Mouse (Mus musculus): Measurements from ENCODE around the gene H2-K1. TPM values are rescaled to one million over a fixed set of nuclear protein-coding genes. Genes with fewer than 3 reads are reported as not detected.
"Not testable (repeated sequence)": the region's sequence is repeated elsewhere in the genome, so short reads cannot be mapped to it uniquely, and the experiment has no call there.

The H2-K1 gene
- total and polyA plus RNA-seq, 2 experiments from 2014 or later: 21.2 to 22.2 TPM

DNA sequence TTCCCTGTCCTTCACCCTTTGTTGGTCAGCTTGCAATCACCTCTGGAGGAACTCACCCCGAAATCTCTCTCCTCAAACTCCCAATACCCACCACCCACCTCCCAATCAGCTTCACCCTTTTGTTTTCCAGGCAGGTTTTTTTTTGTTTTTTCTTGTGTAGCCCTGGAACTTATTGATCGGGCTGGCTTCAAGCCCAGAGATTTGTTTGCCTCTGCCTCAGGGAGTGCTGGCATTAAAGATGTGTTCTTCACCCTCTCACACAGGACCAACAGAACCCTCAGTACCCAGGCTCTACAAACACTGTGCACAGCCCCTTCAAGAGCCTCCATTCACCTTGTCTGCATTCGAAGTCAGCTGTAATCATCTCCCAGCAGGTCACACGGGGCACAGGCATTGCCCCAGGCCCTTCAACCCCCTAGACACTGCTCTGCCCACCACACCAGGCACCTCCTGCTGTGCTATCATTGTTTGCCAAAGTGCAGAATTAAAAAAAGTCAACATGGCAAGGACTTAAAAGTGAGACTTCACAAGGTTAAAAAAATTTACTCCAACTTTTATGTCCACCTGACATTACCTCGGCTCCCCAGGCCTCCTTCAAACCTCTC, 46.1 kb downstream of the H2-K1 start:
- no peaks in the 10 kb centered on the region for H3K9me3 ChIP-seq (ENCODE audit: low read length)
- peak overlapping the region; percentile 84 for H3K4me3 ChIP-seq (ENCODE audit: low read depth, low read length)
- H3K36me3 ChIP-seq (ENCODE audit: insufficient read depth, low read length): peaks cover 24% of the 10 kb centered on the region
- DNase-seq (ENCODE audit: low spot score) (no peak), ATAC-seq (ENCODE audit: low FRiP score) (no peak)
- no peaks in the 10 kb centered on the region for H3K27me3 ChIP-seq (ENCODE audit: insufficient read depth, low read length)
- TF ChIP-seq CTCF (IDR thresholded peaks at IDR 0.05): no peak
- 42% methylated on average over 5 of the region's 5 CpGs for WGBS
- H3K4me2 ChIP-seq (ENCODE audit: low read depth, low read length, poor library complexity, severe bottlenecking): peak overlapping the region; percentile 74
- H3K9ac ChIP-seq (replicated peaks; ENCODE audit: low read length, poor library complexity, severe bottlenecking): peak overlapping the region; percentile 96
- peaks cover 19% of the 10 kb centered on the region; the same call in 1 of the 2 replicates for H3K4me1 ChIP-seq (ENCODE audit: insufficient read depth, low read length)
- H3K27ac ChIP-seq (ENCODE audit: low read depth, low read length): 0 out of 2 replicates have a peak overlapping the region, but pooled peaks have one; percentile 26

DNA sequence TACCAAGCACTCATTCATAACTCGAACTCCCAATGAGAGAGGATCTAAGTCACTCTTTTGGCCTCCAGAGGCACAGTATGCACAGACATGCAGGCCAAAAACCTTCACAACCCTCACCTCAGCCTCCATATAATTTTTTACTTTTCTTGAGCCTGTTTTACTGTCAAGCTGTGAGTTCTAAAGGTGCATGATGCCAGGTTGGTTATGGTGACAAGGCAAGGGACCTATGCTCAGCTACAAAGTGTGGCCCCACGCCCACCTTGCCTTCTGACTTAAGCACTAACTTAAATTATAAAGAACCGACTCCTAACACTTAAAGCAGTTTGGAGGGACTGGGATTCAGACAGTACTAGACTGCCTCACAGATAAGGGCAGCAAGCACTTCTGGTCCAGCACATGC, 46.8 kb downstream of the H2-K1 start:
- DNase-seq (ENCODE audit: low spot score) (no peak), ATAC-seq (ENCODE audit: low FRiP score) (no peak)
- peaks cover 19% of the 10 kb centered on the region; the same call in 1 of the 2 replicates for H3K4me1 ChIP-seq (ENCODE audit: insufficient read depth, low read length)
- no peak overlapping the region for H3K9ac ChIP-seq (replicated peaks; ENCODE audit: low read length, poor library complexity, severe bottlenecking)
- H3K27me3 ChIP-seq (ENCODE audit: insufficient read depth, low read length): no peaks in the 10 kb centered on the region
- H3K27ac ChIP-seq (ENCODE audit: low read depth, low read length): no peak overlapping the region
- TF ChIP-seq CTCF (IDR thresholded peaks at IDR 0.05): no peak
- no peak overlapping the region for H3K4me3 ChIP-seq (ENCODE audit: low read depth, low read length)
- H3K9me3 ChIP-seq (ENCODE audit: low read length): no peaks in the 10 kb centered on the region
- WGBS: 88% methylated on average over 3 of the region's 3 CpGs
- H3K36me3 ChIP-seq (ENCODE audit: insufficient read depth, low read length): peaks cover 22% of the 10 kb centered on the region
- no peak overlapping the region for H3K4me2 ChIP-seq (ENCODE audit: low read depth, low read length, poor library complexity, severe bottlenecking)

DNA sequence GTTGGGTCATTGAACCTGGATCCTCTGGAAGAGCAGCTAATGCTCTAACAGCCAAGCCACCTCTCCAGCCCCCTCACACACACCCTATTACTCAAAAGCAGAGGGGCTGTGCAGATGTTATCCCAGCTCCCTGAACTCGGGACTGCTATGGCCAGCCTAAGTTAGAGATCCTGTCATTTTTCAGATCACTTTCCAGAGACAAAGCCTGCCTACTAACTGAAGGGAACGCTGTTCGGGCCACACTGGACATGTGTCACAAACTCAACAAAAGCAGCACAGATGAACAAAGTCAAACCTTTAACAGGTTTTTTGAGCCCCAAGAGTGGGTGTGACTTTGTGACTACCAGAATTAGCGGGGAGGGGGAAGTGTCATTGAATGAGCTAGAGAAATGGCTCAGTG, 47.3 kb downstream of the H2-K1 start:
- no peak for TF ChIP-seq CTCF (IDR thresholded peaks at IDR 0.05)
- Histone ChIP-seq H3K9me3 (ENCODE audit: low read length) (no peaks in the 10 kb centered on the region), H3K27ac (ENCODE audit: low read depth, low read length) (no peak overlapping the region), H3K9ac (replicated peaks; ENCODE audit: low read length, poor library complexity, severe bottlenecking) (no peak overlapping the region; the same call in 1 of the 2 replicates), H3K36me3 (ENCODE audit: insufficient read depth, low read length) (peaks cover 18% of the 10 kb centered on the region), H3K4me3 (ENCODE audit: low read depth, low read length) (no peak overlapping the region), H3K4me2 (ENCODE audit: low read depth, low read length, poor library complexity, severe bottlenecking) (no peak overlapping the region), H3K4me1 (ENCODE audit: insufficient read depth, low read length) (peaks cover 19% of the 10 kb centered on the region; the same call in 1 of the 2 replicates), H3K27me3 (ENCODE audit: insufficient read depth, low read length) (no peaks in the 10 kb centered on the region)
- DNase-seq (ENCODE audit: low spot score) (no peak), ATAC-seq (ENCODE audit: low FRiP score) (no peak)
- WGBS: 80% methylated on average over 4 of the region's 4 CpGs

DNA sequence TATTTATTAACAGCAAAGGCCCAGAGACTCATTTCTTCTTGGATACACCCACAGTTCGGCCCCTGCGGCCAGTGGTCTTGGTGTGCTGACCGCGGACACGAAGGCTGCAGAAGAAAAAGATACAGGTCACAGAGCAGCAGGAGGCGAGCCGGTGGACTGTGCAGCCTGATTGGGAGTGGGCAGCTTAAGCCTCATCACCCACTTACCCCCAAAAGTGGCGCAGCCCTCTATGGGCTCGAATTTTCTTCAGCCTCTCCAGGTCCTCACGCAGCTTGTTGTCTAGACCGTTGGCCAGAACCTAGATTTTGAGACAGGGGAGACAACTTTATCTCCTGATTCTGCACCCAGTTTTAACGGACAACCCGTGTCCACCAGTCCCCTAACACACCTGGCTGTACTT, 48.1 kb downstream of the H2-K1 start:
- not testable (repeated sequence) for ATAC-seq (ENCODE audit: low FRiP score); H3K27ac ChIP-seq (ENCODE audit: low read depth, low read length); DNase-seq (ENCODE audit: low spot score); H3K9me3 ChIP-seq (ENCODE audit: low read length); H3K9ac ChIP-seq (replicated peaks; ENCODE audit: low read length, poor library complexity, severe bottlenecking); H3K4me3 ChIP-seq (ENCODE audit: low read depth, low read length); H3K27me3 ChIP-seq (ENCODE audit: insufficient read depth, low read length)
- Histone ChIP-seq H3K4me2 (ENCODE audit: low read depth, low read length, poor library complexity, severe bottlenecking) (peak overlapping the region; percentile 96), H3K4me1 (ENCODE audit: insufficient read depth, low read length) (peaks cover 19% of the 10 kb centered on the region; the same call in 1 of the 2 replicates), H3K36me3 (ENCODE audit: insufficient read depth, low read length) (peaks cover 17% of the 10 kb centered on the region)
- WGBS: 75% methylated on average over 13 of the region's 13 CpGs

DNA sequence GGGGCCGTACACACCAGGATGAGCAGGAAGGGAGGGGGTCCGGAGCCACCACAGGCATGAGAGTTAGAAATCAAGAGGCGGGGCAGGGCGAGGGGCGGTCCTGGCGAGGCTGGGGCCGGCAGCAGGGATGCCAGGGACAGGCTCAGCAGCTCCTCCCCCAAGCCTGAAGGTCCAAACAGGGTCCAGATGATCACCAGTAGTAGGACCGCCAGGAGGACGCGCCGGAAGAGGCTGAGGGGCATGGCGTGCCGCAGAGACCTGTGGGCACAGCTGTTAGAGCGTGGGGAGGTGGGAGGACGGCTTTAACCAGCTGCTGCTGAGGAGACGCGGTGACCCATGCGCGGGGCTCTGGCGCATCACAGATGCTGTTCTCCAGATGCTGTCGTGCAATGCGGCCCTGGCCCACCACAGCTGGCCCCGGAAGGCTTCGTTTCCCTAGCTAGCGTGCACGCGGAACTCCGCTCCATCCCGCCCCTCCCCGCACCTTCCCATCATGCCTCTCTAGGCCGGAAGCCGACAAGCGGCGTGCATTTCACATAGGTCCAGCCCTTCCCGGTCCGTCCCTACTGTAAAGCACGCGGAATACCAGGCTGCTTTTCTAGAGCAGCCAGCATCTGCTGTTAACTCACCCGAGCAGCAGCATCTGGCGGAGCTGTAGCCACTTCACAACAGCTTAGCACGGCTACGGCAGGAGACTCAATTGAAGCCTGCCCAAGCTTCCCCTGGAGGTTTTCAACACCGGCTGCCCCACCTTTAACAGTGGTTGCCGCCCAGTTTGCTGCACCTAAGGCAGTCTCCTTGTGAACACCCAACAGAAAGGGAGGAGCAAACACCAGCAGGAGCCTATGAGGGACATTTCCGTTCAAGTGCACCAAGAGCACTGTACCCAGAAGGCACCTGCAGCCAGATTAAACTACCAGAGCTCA, 48.9 kb downstream of the H2-K1 start, which contains the start of gene B3galt4:
Gene B3galt4 (minus strand): TSS at position 468 of the 926 bp plus-strand sequence.
- Histone ChIP-seq H3K27ac (ENCODE audit: low read depth, low read length) (peak within 1 kb of the TSS; percentile 91), H3K9ac (replicated peaks; ENCODE audit: low read length, poor library complexity, severe bottlenecking) (peak within 1 kb of the TSS; percentile 79), H3K9me3 (ENCODE audit: low read length) (no peaks in the 10 kb centered on the region), H3K4me3 (ENCODE audit: low read depth, low read length) (peak within 1 kb of the TSS; percentile 52), H3K4me2 (ENCODE audit: low read depth, low read length, poor library complexity, severe bottlenecking) (peak within 1 kb of the TSS; percentile 96), H3K36me3 (ENCODE audit: insufficient read depth, low read length) (peaks cover 22% of the 10 kb centered on the region), H3K4me1 (ENCODE audit: insufficient read depth, low read length) (peaks cover 13% of the 10 kb centered on the region; the same call in 1 of the 2 replicates), H3K27me3 (ENCODE audit: insufficient read depth, low read length) (no peaks in the 10 kb centered on the region)
- WGBS: under 1% methylated on average over 45 of the region's 45 CpGs
- DNase-seq (ENCODE audit: low spot score) (peak; percentile 90), ATAC-seq (ENCODE audit: low FRiP score) (peak; percentile 76)
- peak; percentile 13 for TF ChIP-seq CTCF (IDR thresholded peaks at IDR 0.05)
